Mouse (Mus musculus) thymus, adult 2 months (tissue): ENCODE results near the gene Ube2o.

Experiments
- CTCF ChIP-seq: fragments of 200-500 bp; IDR thresholded peaks from 2 replicates; pipeline ENCODE4 v1.5.1; 2012; ENCODE audit warnings: mild to moderate bottlenecking, control low read depth, low read length, moderate library complexity, borderline replicate concordance; ENCODE audit not compliant: control insufficient read depth, poor library complexity, insufficient read depth; ENCODE audit errors: extremely low read depth
- POLR2A ChIP-seq: fragments of 200-500 bp; IDR thresholded peaks from 2 replicates; pipeline ENCODE4 v1.6.1; 2012; ENCODE audit warnings: mild to moderate bottlenecking, low read length, control low read depth, moderate library complexity; ENCODE audit not compliant: control insufficient read depth, poor library complexity, insufficient read depth; ENCODE audit errors: extremely low read depth

DNA sequence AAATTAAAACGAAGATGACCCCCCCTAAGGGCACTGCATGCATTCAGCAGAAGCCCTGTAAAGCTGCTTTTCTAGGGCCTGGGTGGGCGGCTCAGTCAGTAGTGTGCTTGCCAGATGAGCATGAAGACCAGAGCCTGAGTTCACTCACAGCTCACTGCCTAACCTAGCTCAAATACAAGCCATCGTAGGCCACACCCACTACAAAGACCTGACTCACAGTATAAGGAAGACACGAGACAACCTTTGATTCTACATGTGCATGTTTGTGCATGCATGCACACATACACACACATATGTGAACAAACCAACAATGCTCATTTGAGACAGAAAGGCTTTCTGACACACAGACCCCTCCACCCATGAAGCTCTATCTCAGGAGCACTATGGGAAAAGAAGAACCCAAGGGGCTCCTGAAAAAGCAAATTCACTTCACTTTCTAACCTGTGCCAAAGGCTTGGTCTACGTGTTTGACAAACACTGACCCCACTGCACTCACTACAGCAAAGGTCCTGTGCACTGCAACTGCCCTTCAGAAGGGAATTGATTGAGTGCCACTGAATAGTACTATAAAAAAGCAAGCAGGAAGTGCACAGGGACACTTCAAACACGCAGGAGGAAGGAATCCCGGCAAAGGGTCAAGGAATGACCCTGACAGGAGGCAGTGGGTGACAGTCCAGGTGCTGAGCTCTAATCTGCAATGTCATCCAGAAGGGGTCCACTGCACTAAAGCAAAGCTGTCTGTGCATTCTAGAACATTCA lies 15.8 kb downstream of the Ube2o start:
- TF ChIP-seq CTCF (no peak), POLR2A (no peak)
